Mouse (Mus musculus) thymus, postnatal 36 days (tissue): ENCODE results near the gene Ubr2.

Experiments used
- DNase-seq, 2 experiments: peaks; one replicate each; pipeline ENCODE4 v3.0.0; 2022; ENCODE audit warnings: mixed read lengths in 2 of 2

The Ubr2 gene

GRCm38 (mm10) chr17:46879841-46880311 is 130.5 kb downstream of the Ubr2 start:
- DNase-seq: no peak
